Mouse (Mus musculus): ENCODE measurements around the gene Taldo1. TPM values are rescaled to one million over a fixed set of nuclear protein-coding genes. Genes with fewer than 3 reads are reported as not detected.

The Taldo1 gene
- polyA plus RNA-seq, 1 experiment: 451 TPM

GRCm38 (mm10) chr7:141417731-141418681 is 26.0 kb downstream of the Taldo1 start:
- no peak for TF ChIP-seq GATA1 (IDR thresholded peaks at IDR 0.05; ENCODE audit: borderline replicate concordance, low read length)
- no peak for TF ChIP-seq FLI1 (IDR thresholded peaks at IDR 0.05; ENCODE audit: low read length)
- H3K27me3 ChIP-seq (replicated peaks): no peaks in the 10 kb centered on the region
- peaks cover 33% of the 10 kb centered on the region for H3K4me1 ChIP-seq
- no peaks in the 10 kb centered on the region for H3K36me3 ChIP-seq (replicated peaks; ENCODE audit: low read length)
- H3K4me3 ChIP-seq (replicated peaks): no peak overlapping the region
- H3K9me3 ChIP-seq: no peaks in the 10 kb centered on the region

DNA sequence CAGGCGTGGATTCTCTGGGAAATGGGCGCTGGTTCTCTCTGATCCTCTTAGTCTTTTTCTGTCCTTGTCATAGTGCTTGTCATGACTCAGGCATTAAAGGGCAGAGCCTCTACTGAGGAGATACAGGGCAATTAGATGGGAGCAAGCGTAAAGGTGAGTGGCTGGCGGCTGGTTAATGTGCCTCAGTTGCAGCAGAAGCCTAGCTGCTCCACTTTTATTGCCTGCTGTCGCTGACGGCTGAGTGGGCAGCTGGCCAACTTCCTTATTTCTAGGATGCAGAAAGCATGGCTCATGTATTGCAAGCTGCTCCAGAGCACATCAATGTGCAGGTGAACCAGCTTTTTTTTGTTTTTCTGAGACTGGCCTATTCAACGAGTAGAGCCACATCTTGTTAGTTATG is 27.0 kb downstream of the Taldo1 start:
- H3K27me3 ChIP-seq (replicated peaks): peaks cover 4% of the 10 kb centered on the region
- no peaks in the 10 kb centered on the region for H3K9me3 ChIP-seq
- peaks cover 33% of the 10 kb centered on the region for H3K4me1 ChIP-seq
- no peaks in the 10 kb centered on the region for H3K36me3 ChIP-seq (replicated peaks; ENCODE audit: low read length)
- no peak overlapping the region for H3K4me3 ChIP-seq (replicated peaks)
- TF ChIP-seq FLI1 (IDR thresholded peaks at IDR 0.05; ENCODE audit: low read length): no peak
- no peak for TF ChIP-seq GATA1 (IDR thresholded peaks at IDR 0.05; ENCODE audit: borderline replicate concordance, low read length)

- Histone ChIP-seq H3K4me3 (replicated peaks) (no peak overlapping the region), H3K4me1 (peaks cover 25% of the 10 kb centered on the region), H3K36me3 (replicated peaks; ENCODE audit: low read length) (no peaks in the 10 kb centered on the region), H3K9me3 (no peaks in the 10 kb centered on the region), H3K27me3 (replicated peaks) (peaks cover 7% of the 10 kb centered on the region)
- no peak for TF ChIP-seq FLI1 (IDR thresholded peaks at IDR 0.05; ENCODE audit: low read length)
- no peak for TF ChIP-seq GATA1 (IDR thresholded peaks at IDR 0.05; ENCODE audit: borderline replicate concordance, low read length)
Observed at GRCm38 (mm10) chr7:141420030-141420702, 28.2 kb downstream of the Taldo1 start.

DNA sequence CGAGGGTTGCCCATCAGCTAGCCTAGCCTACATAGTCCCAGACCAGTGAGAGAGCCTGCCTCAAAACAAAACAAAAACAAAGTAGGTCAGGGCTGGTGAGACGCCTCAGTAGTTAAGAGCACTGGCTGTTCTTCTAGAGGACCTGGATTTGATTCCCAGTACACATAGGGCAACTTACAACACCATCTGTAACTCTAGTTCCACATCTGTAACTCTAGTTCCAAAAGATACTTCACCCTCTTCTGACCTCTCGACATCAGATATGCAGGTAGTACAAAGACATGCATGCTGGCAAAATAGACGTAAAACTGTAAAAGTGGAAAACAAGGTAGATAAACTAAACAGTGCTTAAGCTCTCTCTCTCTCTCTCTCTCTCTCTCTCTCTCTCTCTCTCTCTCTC is 31.8 kb downstream of the Taldo1 start:
- Histone ChIP-seq H3K27me3 (replicated peaks) (peaks cover 15% of the 10 kb centered on the region), H3K4me1 (peaks cover 38% of the 10 kb centered on the region), H3K4me3 (replicated peaks) (no peak overlapping the region), H3K9me3 (no peaks in the 10 kb centered on the region), H3K36me3 (replicated peaks; ENCODE audit: low read length) (no peaks in the 10 kb centered on the region)
- TF ChIP-seq GATA1 (IDR thresholded peaks at IDR 0.05; ENCODE audit: borderline replicate concordance, low read length): no peak
- TF ChIP-seq FLI1 (IDR thresholded peaks at IDR 0.05; ENCODE audit: low read length): no peak

DNA sequence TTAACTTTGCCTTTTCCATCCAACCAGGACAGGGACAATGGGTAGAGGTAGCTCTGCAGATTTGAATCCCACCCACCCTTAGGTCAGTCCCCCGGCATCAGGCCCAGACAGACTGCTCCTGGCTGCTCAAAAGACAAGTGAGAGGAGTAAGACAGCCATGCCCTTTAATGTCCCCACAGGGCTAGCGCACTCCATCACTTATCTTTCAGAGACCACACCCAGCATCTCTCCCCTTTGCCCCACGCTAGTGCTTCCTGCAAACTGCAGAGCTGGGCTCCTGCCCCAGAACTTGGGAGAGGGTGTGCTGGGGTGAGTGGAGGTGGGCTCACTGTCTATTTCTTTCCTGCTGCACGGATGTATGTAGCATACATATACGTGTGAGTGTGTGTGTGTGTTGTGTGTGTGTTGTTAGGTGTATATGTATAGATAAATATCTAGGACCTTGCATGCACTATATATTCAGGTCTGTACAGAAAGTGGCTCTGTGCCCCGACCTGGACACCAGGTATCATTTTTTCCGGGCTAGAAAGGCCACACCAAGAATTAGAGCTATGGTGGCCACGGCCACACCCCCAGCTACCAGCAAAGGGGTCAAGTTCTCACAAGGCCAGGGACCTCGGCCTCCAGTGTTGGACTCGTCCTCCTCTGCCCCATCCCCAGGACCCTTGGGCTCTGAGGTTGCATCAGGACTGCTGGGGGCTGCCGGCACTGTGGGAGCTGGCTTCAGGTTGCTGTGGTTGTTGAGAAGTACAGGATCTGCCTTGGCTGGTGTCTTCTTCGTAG is 35.1 kb downstream of the Taldo1 start:
- Histone ChIP-seq H3K4me3 (replicated peaks) (no peak overlapping the region), H3K9me3 (no peaks in the 10 kb centered on the region), H3K4me1 (peaks cover 42% of the 10 kb centered on the region), H3K36me3 (replicated peaks; ENCODE audit: low read length) (peaks cover 24% of the 10 kb centered on the region), H3K27me3 (replicated peaks) (peaks cover 15% of the 10 kb centered on the region)
- TF ChIP-seq GATA1 (IDR thresholded peaks at IDR 0.05; ENCODE audit: borderline replicate concordance, low read length) (no peak), FLI1 (IDR thresholded peaks at IDR 0.05; ENCODE audit: low read length) (no peak)

- Histone ChIP-seq H3K4me3 (replicated peaks) (no peak overlapping the region), H3K4me1 (peaks cover 54% of the 10 kb centered on the region), H3K36me3 (replicated peaks; ENCODE audit: low read length) (peaks cover 40% of the 10 kb centered on the region), H3K9me3 (no peaks in the 10 kb centered on the region), H3K27me3 (replicated peaks) (peaks cover 11% of the 10 kb centered on the region)
- TF ChIP-seq GATA1 (IDR thresholded peaks at IDR 0.05; ENCODE audit: borderline replicate concordance, low read length) (no peak), FLI1 (IDR thresholded peaks at IDR 0.05; ENCODE audit: low read length) (no peak)
Observed at GRCm38 (mm10) chr7:141428701-141429100, 36.7 kb downstream of the Taldo1 start.

GRCm38 (mm10) chr7:141429310-141429709 is 37.3 kb downstream of the Taldo1 start, which contains the start of gene Cend1:
TSS of gene Cend1 (minus strand) at chr7:141429491.
- Histone ChIP-seq H3K9me3 (no peaks in the 10 kb centered on the region), H3K27me3 (replicated peaks) (peaks cover 11% of the 10 kb centered on the region), H3K36me3 (replicated peaks; ENCODE audit: low read length) (peaks cover 46% of the 10 kb centered on the region), H3K4me1 (peaks cover 60% of the 10 kb centered on the region), H3K4me3 (replicated peaks) (no peak within 1 kb of the TSS)
- no peak for TF ChIP-seq GATA1 (IDR thresholded peaks at IDR 0.05; ENCODE audit: borderline replicate concordance, low read length)
- no peak for TF ChIP-seq FLI1 (IDR thresholded peaks at IDR 0.05; ENCODE audit: low read length)

DNA sequence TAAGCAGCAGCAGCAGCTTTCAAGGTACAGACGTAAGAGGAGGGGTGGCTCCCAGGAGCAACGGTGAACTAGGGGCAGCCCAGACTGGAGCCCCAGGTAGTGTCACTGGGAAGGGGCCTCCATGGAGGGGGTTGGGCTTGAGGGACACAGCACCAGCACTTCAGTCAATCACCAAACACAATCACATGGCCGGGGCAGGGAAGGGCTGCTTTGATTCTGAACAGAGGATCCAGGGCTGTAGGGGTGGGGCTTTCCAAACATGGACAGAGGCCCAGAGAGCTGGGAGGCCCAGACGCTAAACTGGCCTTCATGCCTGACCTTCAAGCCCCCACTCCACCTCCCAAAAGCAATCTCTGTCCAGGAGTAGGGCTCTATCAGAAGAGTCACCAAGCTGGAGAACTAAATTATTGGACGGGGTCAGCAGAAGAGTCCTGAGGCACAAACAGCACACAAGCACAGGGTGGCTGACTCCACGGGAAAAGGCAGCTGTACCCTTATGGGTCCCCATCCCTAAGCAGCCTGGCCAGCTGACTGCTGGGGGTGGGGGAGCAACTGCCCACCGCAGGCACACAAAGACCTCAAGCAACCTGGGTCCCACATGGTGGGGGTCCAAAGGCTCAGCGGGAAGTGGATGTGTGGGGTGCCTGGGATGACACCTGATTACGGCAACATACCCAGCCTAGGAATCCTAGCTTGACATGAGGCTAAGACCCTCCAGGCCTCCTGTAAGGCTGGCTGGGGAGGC is 38.0 kb downstream of the Taldo1 start:
- Histone ChIP-seq H3K27me3 (replicated peaks) (peaks cover 8% of the 10 kb centered on the region), H3K36me3 (replicated peaks; ENCODE audit: low read length) (peaks cover 47% of the 10 kb centered on the region), H3K9me3 (no peaks in the 10 kb centered on the region), H3K4me3 (replicated peaks) (no peak overlapping the region), H3K4me1 (peaks cover 67% of the 10 kb centered on the region)
- TF ChIP-seq GATA1 (IDR thresholded peaks at IDR 0.05; ENCODE audit: borderline replicate concordance, low read length) (no peak), FLI1 (IDR thresholded peaks at IDR 0.05; ENCODE audit: low read length) (no peak)
